Mouse (Mus musculus) spleen, postnatal 10 days (tissue): ENCODE data around the gene Qpct.

Experiments used
- DNase-seq, 2 experiments: peaks; one replicate each; pipeline ENCODE4 v3.0.0; 2021 to 2022; ENCODE audit warnings: low spot score in 2 of 2

The Qpct gene

DNA sequence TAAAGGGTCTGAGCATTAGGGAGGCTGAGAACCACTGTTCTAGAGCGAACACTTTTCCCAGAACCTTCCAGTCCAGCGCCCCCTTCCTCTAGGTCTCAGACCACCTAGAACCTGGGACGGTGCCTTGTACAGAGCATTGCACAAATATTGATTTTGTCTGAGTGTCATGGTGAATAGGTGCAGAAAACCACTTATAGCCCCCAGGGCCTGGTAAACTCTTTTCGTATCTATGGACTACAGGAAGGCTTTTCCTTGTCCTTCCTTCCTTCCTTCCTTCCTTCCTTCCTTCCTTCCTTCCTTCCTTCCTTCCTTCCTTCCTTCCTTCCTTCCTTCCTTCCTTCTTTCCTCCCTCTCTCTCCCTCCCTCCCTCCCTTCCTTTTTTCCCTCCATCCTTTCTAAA lies at the start of gene Qpct:
Gene Qpct, plus strand, starts transcription at position 301 of the 400 bp plus-strand sequence.
- no peak for DNase-seq

DNA sequence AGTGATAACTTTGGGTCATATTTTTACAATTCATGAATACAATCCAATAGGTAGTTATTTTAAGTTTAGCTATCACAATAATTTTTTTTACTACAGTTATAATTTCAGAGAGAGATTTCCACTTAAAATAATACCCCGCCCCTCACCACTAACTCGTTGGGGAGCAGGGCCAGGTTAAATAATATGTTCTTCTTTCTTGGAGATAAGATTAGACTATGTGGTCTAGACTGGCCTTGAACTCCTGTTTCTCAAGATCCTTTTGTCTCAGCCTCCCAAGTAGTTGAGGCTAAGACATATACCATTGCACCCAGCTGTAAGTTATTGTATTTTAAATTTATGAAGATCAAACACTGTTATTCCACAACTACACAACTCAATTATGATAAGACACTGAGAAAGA lies 38.1 kb upstream of the Qpct start:
- DNase-seq: no peak

DNA sequence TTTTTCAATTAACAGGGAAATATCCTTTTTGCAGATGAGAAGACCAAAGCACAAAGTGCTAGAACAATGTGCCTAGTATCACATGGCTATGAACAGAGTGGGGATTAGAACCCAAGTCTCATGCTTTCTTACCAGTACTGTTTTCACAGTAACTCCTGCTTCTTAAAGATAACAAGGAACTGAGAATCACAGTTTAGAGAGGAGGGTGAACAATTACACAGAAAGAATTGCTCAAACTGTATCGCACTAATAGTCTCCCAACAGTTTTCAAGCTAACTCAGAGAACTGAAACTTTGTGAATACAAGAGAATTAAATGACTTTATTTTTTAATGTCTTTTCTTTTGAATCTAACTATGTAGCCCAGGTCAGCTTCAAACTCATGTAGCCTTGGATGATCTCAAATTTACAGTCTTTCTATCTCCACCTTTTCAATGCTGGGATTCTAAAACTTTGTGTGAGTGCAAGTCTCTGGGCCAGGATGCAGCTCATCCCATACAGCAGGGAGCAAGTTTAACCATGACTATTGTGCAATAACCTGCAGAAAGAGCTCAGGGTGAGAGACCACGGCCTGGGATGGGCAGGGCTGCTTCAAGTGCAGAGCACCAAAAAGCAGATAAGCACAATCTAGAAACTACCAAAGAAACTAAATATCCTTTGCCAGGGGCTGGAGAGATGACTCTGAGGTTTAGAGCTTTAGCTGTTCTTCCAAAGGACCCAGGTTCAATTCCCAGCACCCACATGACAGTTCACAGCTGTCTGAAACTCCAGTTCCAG lies 36.6 kb upstream of the Qpct start:
- DNase-seq: peak in 1 of 2 experiments; percentile 19

GRCm38 (mm10) chr17:79015831-79016230 lies 35.9 kb upstream of the Qpct start:
- DNase-seq: no peak

DNA sequence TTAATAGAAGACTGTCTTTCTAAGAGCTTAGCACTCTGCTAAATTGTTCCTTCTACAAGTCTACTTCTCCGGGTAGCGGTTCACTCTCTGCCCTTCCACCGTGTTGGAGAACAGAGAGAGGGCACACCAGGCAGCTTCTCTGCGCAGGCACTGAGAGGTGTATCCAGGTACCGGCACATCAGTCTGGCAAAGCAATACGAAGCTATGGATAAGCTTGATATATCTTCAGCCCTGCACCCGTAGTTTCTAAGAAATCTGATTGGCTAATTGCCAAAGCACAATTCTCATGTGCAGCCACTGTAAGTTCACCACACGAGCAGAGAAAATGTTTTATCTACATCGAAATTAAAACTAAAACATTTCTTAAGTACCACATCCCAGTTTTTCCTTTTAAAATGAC lies 33.3 kb upstream of the Qpct start:
- no peak for DNase-seq

- peak in 1 of 2 experiments; percentile 7 for DNase-seq
Observed at GRCm38 (mm10) chr17:79019726-79020207, 31.9 kb upstream of the Qpct start.

DNA sequence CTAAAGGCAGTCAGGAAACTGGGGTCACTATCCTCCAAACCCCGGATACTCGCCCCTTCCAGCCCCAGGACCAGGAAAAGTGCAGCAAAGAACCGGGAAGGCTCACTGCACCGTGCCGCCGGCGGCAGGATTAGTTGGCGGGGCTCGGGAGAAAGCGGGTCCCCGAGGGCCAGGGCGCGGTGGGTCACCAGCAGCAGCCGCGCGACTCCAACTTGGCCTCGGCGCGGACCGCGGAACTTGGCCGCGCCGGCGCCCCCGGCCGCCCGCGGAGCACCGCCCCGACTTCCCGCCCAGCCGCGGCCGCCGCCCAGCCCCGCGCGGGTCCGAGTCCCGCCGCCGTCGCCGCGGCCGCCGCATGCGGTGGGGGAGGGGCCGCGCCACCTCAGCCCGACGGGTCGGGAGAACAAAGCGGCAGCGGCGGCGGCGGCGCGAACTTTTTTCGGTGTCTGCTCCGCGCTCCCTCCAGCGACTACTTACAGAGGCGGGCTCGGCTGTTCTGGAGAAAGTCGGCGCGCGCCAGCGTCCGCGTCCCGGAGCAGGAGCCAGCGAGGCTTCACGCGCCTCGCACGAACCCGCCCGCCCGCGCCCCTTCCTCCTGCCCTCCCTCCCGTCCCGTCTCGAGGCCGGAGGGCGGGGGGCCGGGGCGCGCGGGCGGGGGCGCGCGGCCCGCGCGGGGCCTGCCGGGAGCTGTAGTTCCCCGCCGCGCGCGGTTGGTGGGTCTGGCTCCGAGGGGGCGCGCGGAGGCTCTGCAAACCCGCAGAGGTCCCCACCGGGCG lies 31.3 kb upstream of the Qpct start, which contains the start of gene Prkd3:
Gene Prkd3, minus strand, starts transcription at position 609 of the 776 bp plus-strand sequence.
- peak; percentile 61 to 72 for DNase-seq

GRCm38 (mm10) chr17:79020984-79021335 lies 30.7 kb upstream of the Qpct start:
- peak in 1 of 2 experiments; percentile 44 for DNase-seq

GRCm38 (mm10) chr17:79022746-79023145 lies 29.0 kb upstream of the Qpct start:
- DNase-seq: no peak

DNA sequence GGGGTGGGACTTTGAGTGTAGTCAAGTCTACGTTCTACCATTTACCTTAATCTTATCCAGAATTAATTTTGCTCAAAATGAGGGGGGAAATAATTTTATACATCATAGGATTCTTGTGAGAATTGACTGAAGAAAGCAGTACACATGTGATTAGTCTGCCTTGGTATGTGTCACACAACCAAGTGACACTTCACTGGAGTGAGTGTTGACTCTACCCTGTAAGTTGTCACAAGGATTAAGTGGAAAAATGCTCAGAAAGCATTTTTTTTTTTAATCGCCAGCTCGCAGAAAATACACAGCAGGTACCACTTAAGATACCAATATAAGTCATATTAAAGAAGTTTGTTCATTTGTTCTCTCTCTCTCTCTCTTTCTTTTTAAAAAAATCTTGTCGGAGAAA lies 27.2 kb upstream of the Qpct start:
- no peak for DNase-seq

- no peak for DNase-seq
Observed at GRCm38 (mm10) chr17:79029226-79029625, 22.5 kb upstream of the Qpct start.

- no peak for DNase-seq
Observed at GRCm38 (mm10) chr17:79031569-79031968, 20.1 kb upstream of the Qpct start.

DNA sequence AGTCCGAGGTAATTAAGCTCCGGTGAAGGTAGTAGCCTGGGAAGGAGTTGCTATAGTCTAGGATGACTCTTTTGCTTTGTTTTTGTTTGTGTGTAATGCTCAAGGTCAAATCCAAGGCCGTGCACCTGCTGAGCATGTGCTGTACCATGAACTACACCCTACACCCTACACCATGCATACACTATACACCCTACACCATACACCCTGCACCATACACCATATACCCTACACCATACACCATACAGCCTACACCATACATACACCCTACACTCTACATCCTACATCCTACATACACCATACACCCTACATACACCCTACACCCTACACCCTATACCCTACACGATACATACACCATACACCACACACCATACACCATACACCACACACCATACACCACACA lies 18.9 kb upstream of the Qpct start:
- DNase-seq: no peak

GRCm38 (mm10) chr17:79039660-79040059 lies 12.0 kb upstream of the Qpct start:
- DNase-seq: no peak

- no peak for DNase-seq
Observed at GRCm38 (mm10) chr17:79043705-79044104, 8.0 kb upstream of the Qpct start.

DNA sequence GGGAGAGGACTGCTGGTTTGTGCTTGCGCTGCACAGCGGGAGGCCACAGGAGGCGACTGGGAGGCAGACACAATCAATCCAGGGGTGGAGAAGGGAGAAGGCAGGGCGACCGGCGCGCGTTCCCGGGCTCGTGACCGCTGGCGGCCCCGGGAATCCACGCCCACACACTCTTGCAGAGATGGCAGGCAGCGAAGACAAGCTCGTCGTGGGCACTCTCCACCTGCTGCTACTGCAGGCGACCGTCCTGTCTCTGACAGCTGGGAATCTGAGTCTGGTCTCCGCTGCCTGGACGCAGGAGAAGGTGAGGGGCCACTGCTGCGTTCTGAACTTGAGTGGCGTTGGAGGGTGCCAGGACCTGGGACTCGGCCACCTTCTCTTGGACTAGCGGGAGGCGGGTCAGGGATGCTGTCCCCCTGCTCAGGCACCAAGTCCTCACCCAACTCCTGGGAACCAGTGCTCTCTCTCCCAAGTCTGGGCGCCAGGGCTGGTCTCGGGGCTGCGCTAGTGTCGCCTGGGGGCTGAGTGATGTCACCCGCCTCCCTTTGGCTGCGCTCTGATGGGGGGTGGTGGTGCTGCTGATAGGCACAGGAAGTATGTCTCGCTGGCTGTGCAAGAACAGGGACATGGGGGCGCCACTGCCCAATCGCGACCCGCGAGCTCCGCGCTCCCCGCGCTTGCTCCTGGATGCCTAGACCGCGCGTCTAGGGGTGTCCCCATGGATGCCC lies 544 bp downstream of the Qpct start:
- peak; percentile 10 to 46 for DNase-seq

GRCm38 (mm10) chr17:79058271-79058670 lies 6.6 kb downstream of the Qpct start:
- DNase-seq: no peak

- DNase-seq: no peak
Observed at GRCm38 (mm10) chr17:79060221-79060620, 8.5 kb downstream of the Qpct start.

DNA sequence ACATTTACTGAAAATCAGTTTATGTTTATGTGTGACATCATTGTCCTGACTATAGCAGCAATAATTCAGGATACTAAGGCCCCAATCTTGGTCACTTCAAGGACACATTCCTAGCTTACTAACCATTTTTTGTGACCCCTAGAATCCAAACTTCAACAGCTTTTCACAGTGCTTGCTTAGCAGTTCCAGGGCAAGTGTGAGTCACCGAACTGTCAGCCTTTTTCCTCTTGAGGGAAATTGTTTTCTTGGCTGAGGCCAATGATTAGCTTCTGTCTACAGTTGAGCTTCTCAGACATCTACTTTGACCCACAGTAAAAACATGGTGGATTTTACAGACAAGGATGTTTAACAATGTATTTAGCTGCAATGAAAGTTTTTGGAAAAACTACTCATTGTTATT lies 12.5 kb downstream of the Qpct start:
- DNase-seq: no peak

DNA sequence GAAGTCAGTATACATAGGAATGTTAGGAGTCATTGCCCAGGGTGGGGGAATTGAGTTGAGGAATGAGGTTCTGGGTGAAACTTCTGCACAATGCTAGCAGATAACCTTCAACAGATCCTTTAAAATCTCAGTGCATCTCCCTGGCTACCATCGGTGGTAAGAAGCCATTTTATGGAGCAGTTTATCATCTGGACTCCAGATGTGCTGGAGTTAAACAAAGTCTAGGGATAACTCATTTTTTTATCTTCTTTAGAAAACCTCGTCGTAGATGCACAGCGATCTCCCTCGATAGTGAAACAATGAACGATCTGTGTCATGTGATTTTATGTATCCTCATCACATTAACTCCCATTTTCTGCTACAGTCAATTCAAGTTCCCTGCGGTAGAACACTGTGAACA lies 16.9 kb downstream of the Qpct start:
- no peak for DNase-seq

DNA sequence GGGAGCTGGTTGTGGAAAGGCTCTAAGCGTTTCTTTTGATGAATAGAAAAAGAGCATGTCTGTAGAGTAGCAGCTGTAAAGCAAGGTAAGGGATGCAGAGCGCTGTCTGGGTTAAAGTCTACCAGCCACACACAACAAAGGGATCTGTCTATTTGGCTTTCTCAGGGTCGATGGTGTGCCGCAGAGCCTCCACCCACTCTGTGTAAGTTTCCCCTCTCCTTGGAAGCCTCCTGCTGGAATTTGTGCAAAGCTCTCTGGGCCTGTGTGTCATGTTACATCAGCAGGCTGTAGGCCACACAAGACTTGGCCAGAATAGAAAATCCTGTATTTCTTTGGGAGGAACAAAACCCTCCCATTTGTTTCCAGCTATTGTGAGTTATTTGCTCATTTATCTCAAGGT lies 17.3 kb downstream of the Qpct start:
- no peak for DNase-seq

GRCm38 (mm10) chr17:79069766-79070480 lies 18.2 kb downstream of the Qpct start:
- DNase-seq: no peak
